25 mouse cellular contexts compared by ENCODE assay signal in genomic region chr2:9650082-9650481, GRCm38 (mm10).
"Had no signal": no experiment of that assay in that cellular context is flagged by ENCODE, and none has a peak within 500 bp of the region (broad histone marks: within the 10 kb centered on the region; RNA-seq: fewer than 3 reads in every experiment).

No protein-coding gene starts in this region.

- H3K9me3 ChIP-seq: hindbrain, embryonic 10.5 days; hindbrain, embryonic 12.5 days; kidney, embryonic 15.5 days; limb, embryonic 10.5 days; limb, embryonic 12.5 days; liver, embryonic 13.5 days; liver, embryonic 15.5 days had no signal

- H3K27ac ChIP-seq: gastrocnemius, adult 2 months; heart, adult 2 months; hindbrain, embryonic 10.5 days; hindbrain, embryonic 12.5 days; hindbrain, embryonic 14.5 days; kidney, embryonic 15.5 days; kidney, postnatal 0 days; limb, embryonic 10.5 days; limb, embryonic 12.5 days; liver, embryonic 13.5 days; liver, embryonic 15.5 days had no signal

- H3K9ac ChIP-seq: hindbrain, embryonic 12.5 days; hindbrain, embryonic 14.5 days; kidney, embryonic 15.5 days; limb, embryonic 12.5 days; liver, embryonic 13.5 days; liver, embryonic 15.5 days had no signal

- H3K4me1 ChIP-seq: hindbrain, embryonic 12.5 days; kidney, embryonic 15.5 days; limb, embryonic 10.5 days; limb, embryonic 12.5 days; liver, embryonic 13.5 days; liver, embryonic 15.5 days had no signal

- H3K36me3 ChIP-seq: hindbrain, embryonic 10.5 days; hindbrain, embryonic 12.5 days; kidney, embryonic 15.5 days; limb, embryonic 10.5 days; limb, embryonic 12.5 days; liver, embryonic 13.5 days; liver, embryonic 15.5 days had no signal

- ATAC-seq: hindbrain, embryonic 16.5 days; intestine, embryonic 16.5 days had no signal

- DNase-seq: gastrocnemius, adult 2 months; gastrocnemius, postnatal 10 days; gastrocnemius, postnatal 25 days; heart, adult 2 months; heart, postnatal 10 days; heart, postnatal 4 days; kidney, adult 11 months; kidney, adult 2 months; kidney, adult 9 months; kidney, postnatal 14 days; kidney, postnatal 36 days; layer of hippocampus, adult 9-11 months; layer of hippocampus, postnatal 36 days; liver; liver, embryonic 13.5 days had no signal

- H3K27me3 ChIP-seq: hindbrain, embryonic 12.5 days; kidney, embryonic 15.5 days; liver, embryonic 13.5 days; liver, embryonic 15.5 days had no signal

- H3K4me3 ChIP-seq: gastrocnemius, adult 2 months; heart, adult 2 months; hindbrain, embryonic 10.5 days; hindbrain, embryonic 12.5 days; kidney, embryonic 15.5 days; limb, embryonic 10.5 days; limb, embryonic 12.5 days; liver, embryonic 13.5 days; liver, embryonic 15.5 days had no signal
